Mouse (Mus musculus) layer of hippocampus, postnatal 25 days (tissue): ENCODE results near the gene Krcc1. TPM values are rescaled to one million over a fixed set of nuclear protein-coding genes. Genes with fewer than 3 reads are reported as not detected.

Experiments
- DNase-seq, 2 experiments: peaks; one replicate each; pipeline ENCODE4 v3.0.0; 2022; ENCODE audit warnings: mixed read lengths in 2 of 2, low spot score in 1 of 2; ENCODE audit errors: extremely low spot score in 1 of 2
- total RNA-seq, 2 experiments: library from RNA; stranded (reverse); gene quantifications; 2 replicates each; pipeline ENCODE4 v1.2.3; 2021

Krcc1 gene
- total RNA-seq, result 10 to 100 TPM; 15.3 to 17.9 TPM

- peak; percentile 78 to 87 for DNase-seq
These were observed at the start of gene Krcc1 for GRCm38 (mm10) chr6:71271389-71272315. TSS of gene Krcc1 (plus strand) at chr6:71271677.

- DNase-seq, result no peak
These were observed 47.1 kb upstream of the Krcc1 start for GRCm38 (mm10) chr6:71224184-71224943.

GRCm38 (mm10) chr6:71226544-71226943, 44.9 kb upstream of the Krcc1 start:
- DNase-seq, result no peak

- DNase-seq, result no peak
These were observed 44.2 kb upstream of the Krcc1 start for GRCm38 (mm10) chr6:71227157-71227770.

GRCm38 (mm10) chr6:71235121-71235520, 36.4 kb upstream of the Krcc1 start:
- no peak for DNase-seq

- no peak for DNase-seq
These were observed 35.5 kb upstream of the Krcc1 start for GRCm38 (mm10) chr6:71235944-71236343.

GRCm38 (mm10) chr6:71236506-71236905, 35.0 kb upstream of the Krcc1 start:
- no peak for DNase-seq

GRCm38 (mm10) chr6:71237031-71237431, 34.4 kb upstream of the Krcc1 start:
- DNase-seq, result no peak

GRCm38 (mm10) chr6:71239069-71239750, 32.3 kb upstream of the Krcc1 start:
- DNase-seq, result no peak

- DNase-seq, result no peak
These were observed 30.6 kb upstream of the Krcc1 start for GRCm38 (mm10) chr6:71240831-71241230.

GRCm38 (mm10) chr6:71242811-71243210, 28.7 kb upstream of the Krcc1 start:
- no peak for DNase-seq

- DNase-seq, result no peak
These were observed 28.2 kb upstream of the Krcc1 start for GRCm38 (mm10) chr6:71243258-71243657.

- DNase-seq, result no peak
These were observed 23.1 kb upstream of the Krcc1 start for GRCm38 (mm10) chr6:71248420-71248819.

GRCm38 (mm10) chr6:71249615-71250014, 21.9 kb upstream of the Krcc1 start:
- no peak for DNase-seq

GRCm38 (mm10) chr6:71250951-71251350, 20.5 kb upstream of the Krcc1 start:
- DNase-seq, result no peak

- no peak for DNase-seq
These were observed 17.0 kb upstream of the Krcc1 start for GRCm38 (mm10) chr6:71254456-71254855.

GRCm38 (mm10) chr6:71256166-71256565, 15.3 kb upstream of the Krcc1 start:
- DNase-seq, result no peak

- no peak for DNase-seq
These were observed 14.1 kb upstream of the Krcc1 start for GRCm38 (mm10) chr6:71257375-71257774.

- no peak for DNase-seq
These were observed 12.9 kb upstream of the Krcc1 start for GRCm38 (mm10) chr6:71258562-71258961.

GRCm38 (mm10) chr6:71259166-71259565, 12.3 kb upstream of the Krcc1 start:
- DNase-seq, result no peak
